8 mouse cellular contexts compared by ENCODE assay signal in genomic region chr17:35705836-35706235, GRCm38 (mm10). TPM values are rescaled to one million over a fixed set of nuclear protein-coding genes. Genes with fewer than 3 reads are reported as not detected.
DNase-seq lines count a peak whose midpoint lies in the region; ATAC-seq and TF ChIP-seq lines count a peak whose summit lies in the region.

No protein-coding gene starts in this region.

- no peak overlapping the region for H3K4me3 ChIP-seq in forebrain, embryonic 12.5 days (replicated peaks)
- H3K4me3 ChIP-seq in kidney, postnatal 0 days (replicated peaks; ENCODE audit: low read depth, low read length) = no peak overlapping the region
- H3K4me3 ChIP-seq in neural tube, embryonic 15.5 days (replicated peaks) = no peak overlapping the region

- no peak for ATAC-seq in forebrain, embryonic 12.5 days (ENCODE audit: low FRiP score)
- ATAC-seq in kidney, postnatal 0 days (replicated peaks; ENCODE audit: low FRiP score, low read depth) = no peak
- ATAC-seq in neural tube, embryonic 15.5 days (ENCODE audit: low FRiP score) = no peak

- peak; percentile 73 to 86 for DNase-seq in cerebellum, postnatal 14 days
- no peak for DNase-seq in cerebellum, adult 11 months
- peak; percentile 20 to 66 for DNase-seq in spleen, postnatal 10 days (ENCODE audit: low spot score in 2 of 2)
- DNase-seq in spleen, adult 12 weeks (ENCODE audit: low spot score) = no peak
- DNase-seq in kidney, postnatal 0 days (ENCODE audit: low spot score) = peak; percentile 60
- DNase-seq in urinary bladder, postnatal 10 days (ENCODE audit: low spot score) = no peak

- no peaks in the 10 kb centered on the region for H3K36me3 ChIP-seq in forebrain, embryonic 12.5 days (replicated peaks)
- no peaks in the 10 kb centered on the region for H3K36me3 ChIP-seq in kidney, postnatal 0 days (ENCODE audit: insufficient read depth, low read length)
- H3K36me3 ChIP-seq in neural tube, embryonic 15.5 days = no peaks in the 10 kb centered on the region

- H3K9me3 ChIP-seq in forebrain, embryonic 12.5 days = no peaks in the 10 kb centered on the region
- H3K9me3 ChIP-seq in kidney, postnatal 0 days (replicated peaks; ENCODE audit: low read length) = no peaks in the 10 kb centered on the region
- H3K9me3 ChIP-seq in neural tube, embryonic 15.5 days (replicated peaks) = no peaks in the 10 kb centered on the region

- H3K4me1 ChIP-seq in forebrain, embryonic 12.5 days = peaks cover 53% of the 10 kb centered on the region
- peaks cover 31% of the 10 kb centered on the region for H3K4me1 ChIP-seq in kidney, postnatal 0 days (replicated peaks; ENCODE audit: insufficient read depth, low read length)
- peaks cover 45% of the 10 kb centered on the region for H3K4me1 ChIP-seq in neural tube, embryonic 15.5 days

- H3K4me2 ChIP-seq in forebrain, embryonic 12.5 days = no peak overlapping the region
- H3K4me2 ChIP-seq in kidney, postnatal 0 days (ENCODE audit: low read length) = no peak overlapping the region
- no peak overlapping the region for H3K4me2 ChIP-seq in neural tube, embryonic 15.5 days

- TF ChIP-seq CTCF in kidney, postnatal 0 days (IDR thresholded peaks at IDR 0.05; ENCODE audit: low read depth) = peak; percentile 76

- no peaks in the 10 kb centered on the region for H3K27me3 ChIP-seq in forebrain, embryonic 12.5 days
- no peaks in the 10 kb centered on the region for H3K27me3 ChIP-seq in kidney, postnatal 0 days (ENCODE audit: insufficient read depth, low read length)
- H3K27me3 ChIP-seq in neural tube, embryonic 15.5 days (replicated peaks) = no peaks in the 10 kb centered on the region

- WGBS in forebrain, embryonic 12.5 days = 23% methylated on average over 4 of the region's 4 CpGs
- WGBS in kidney, postnatal 0 days = 35% methylated on average over 4 of the region's 4 CpGs
- WGBS in neural tube, embryonic 15.5 days = 23% methylated on average over 4 of the region's 4 CpGs

- no peak overlapping the region for H3K9ac ChIP-seq in forebrain, embryonic 12.5 days
- no peak overlapping the region for H3K9ac ChIP-seq in kidney, postnatal 0 days (ENCODE audit: low read depth, low read length)
- H3K9ac ChIP-seq in neural tube, embryonic 15.5 days (replicated peaks) = no peak overlapping the region

- H3K27ac ChIP-seq in forebrain, embryonic 12.5 days = peak overlapping the region; percentile 99
- H3K27ac ChIP-seq in kidney, postnatal 0 days = peak overlapping the region; percentile 93
- H3K27ac ChIP-seq in neural tube, embryonic 15.5 days (replicated peaks) = 0 out of 2 replicates have a peak overlapping the region, but pooled peaks have one; percentile 91

RNA-seq across cellular contexts. Expression of gene Ddr1, which starts 1.4 kb away (rescaled TPM):
- polyA plus RNA-seq in forebrain, embryonic 12.5 days (2016; fragmentation: Nextera tagmentation; extraction: Ambion mirVana) = 176 and 185 TPM in 2 replicates
- polyA plus RNA-seq in kidney, postnatal 0 days (2015; fragmentation: Nextera tagmentation; extraction: Ambion mirVana) = 89.1 and 94.3 TPM in 2 replicates
- 73.8 and 76.4 TPM in 2 replicates for polyA plus RNA-seq in neural tube, embryonic 15.5 days (2015; fragmentation: Nextera tagmentation; extraction: Ambion mirVana)

RNA-seq across cellular contexts. Expression of gene Gtf2h4, which starts 32.3 kb away (rescaled TPM):
- polyA plus RNA-seq in forebrain, embryonic 12.5 days (2016; fragmentation: Nextera tagmentation; extraction: Ambion mirVana) = 39.0 and 40.7 TPM in 2 replicates
- 35.6 and 36.5 TPM in 2 replicates for polyA plus RNA-seq in kidney, postnatal 0 days (2015; fragmentation: Nextera tagmentation; extraction: Ambion mirVana)
- 24.1 and 30.7 TPM in 2 replicates for polyA plus RNA-seq in neural tube, embryonic 15.5 days (2015; fragmentation: Nextera tagmentation; extraction: Ambion mirVana)

RNA-seq across cellular contexts. Expression of gene Vars2, which starts 38.4 kb away (rescaled TPM):
- polyA plus RNA-seq in forebrain, embryonic 12.5 days (2016; fragmentation: Nextera tagmentation; extraction: Ambion mirVana) = 16.8 and 22.3 TPM in 2 replicates
- polyA plus RNA-seq in kidney, postnatal 0 days (2015; fragmentation: Nextera tagmentation; extraction: Ambion mirVana) = 12.7 and 13.5 TPM in 2 replicates
- 12.8 and 17.9 TPM in 2 replicates for polyA plus RNA-seq in neural tube, embryonic 15.5 days (2015; fragmentation: Nextera tagmentation; extraction: Ambion mirVana)

Comparison
In these comparisons a context has a peak if more than half of its experiments do, and no peak if none do; other contexts are left out.
1. DNase-seq: peak in cerebellum, postnatal 14 days (2 of 2), spleen, postnatal 10 days (2 of 2) and kidney, postnatal 0 days (single experiment); none in cerebellum, adult 11 months (single experiment), spleen, adult 12 weeks (single experiment) and urinary bladder, postnatal 10 days (single experiment).
2. Peak in every context shown above with its lines, with median percentiles within 50 percentile points of each other: H3K27ac ChIP-seq.